Mouse (Mus musculus) T-cell, adult 2 months (primary cell): ENCODE measurements around the gene Olfr872.
"Not testable (repeated sequence)": the region's sequence is repeated elsewhere in the genome, so short reads cannot be mapped to it uniquely, and the experiment has no call there.

Experiments used
- DNase-seq: peaks from one replicate; pipeline ENCODE4 v3.0.0; 2022; ENCODE audit warnings: low spot score

The Olfr872 gene

GRCm38 (mm10) chr9:20236819-20237218 lies at the start of gene Olfr872:
Olfr872 (plus strand) TSS chr9:20237119.
- no peak for DNase-seq

- no peak for DNase-seq
Measured at GRCm38 (mm10) chr9:20202131-20202530, 34.8 kb upstream of the Olfr872 start.

GRCm38 (mm10) chr9:20203413-20203984 lies 33.4 kb upstream of the Olfr872 start:
- DNase-seq, result not testable (repeated sequence)

GRCm38 (mm10) chr9:20210812-20211211 lies 26.1 kb upstream of the Olfr872 start:
- no peak for DNase-seq

GRCm38 (mm10) chr9:20211477-20211876 lies 25.4 kb upstream of the Olfr872 start:
- no peak for DNase-seq

GRCm38 (mm10) chr9:20211907-20212306 lies 25.0 kb upstream of the Olfr872 start, which contains the start of gene Olfr871:
Olfr871 (plus strand) TSS chr9:20212207.
- DNase-seq, result no peak

- no peak for DNase-seq
Measured at GRCm38 (mm10) chr9:20237378-20237777, 459 bp downstream of the Olfr872 start.

GRCm38 (mm10) chr9:20282051-20282450 lies 45.1 kb downstream of the Olfr872 start, which contains the start of gene Olfr39:
Olfr39 (plus strand) TSS chr9:20282351.
- DNase-seq, result no peak

- not testable (repeated sequence) for DNase-seq
Measured at GRCm38 (mm10) chr9:20295562-20295961, 58.6 kb downstream of the Olfr872 start.

GRCm38 (mm10) chr9:20298232-20298631 lies 61.3 kb downstream of the Olfr872 start, which contains the start of gene Olfr873:
Olfr873 (plus strand) TSS chr9:20298532.
- DNase-seq, result no peak
